Mouse (Mus musculus) embryonic fibroblast, embryonic 13.5 days (primary cell): ENCODE measurements around the gene Cdkal1.

ENCODE experiments used
- CTCF ChIP-seq: IDR thresholded peaks from 2 replicates; pipeline ENCODE4 v1.5.1; 2011; ENCODE audit warnings: mild to moderate bottlenecking, control low read depth, low read length, moderate library complexity, borderline replicate concordance; ENCODE audit not compliant: insufficient read depth
- POLR2A ChIP-seq: IDR thresholded peaks from 2 replicates; pipeline ENCODE4 v1.6.1; 2011; ENCODE audit warnings: low read depth, mild to moderate bottlenecking, control low read depth, low read length, moderate library complexity

DNA sequence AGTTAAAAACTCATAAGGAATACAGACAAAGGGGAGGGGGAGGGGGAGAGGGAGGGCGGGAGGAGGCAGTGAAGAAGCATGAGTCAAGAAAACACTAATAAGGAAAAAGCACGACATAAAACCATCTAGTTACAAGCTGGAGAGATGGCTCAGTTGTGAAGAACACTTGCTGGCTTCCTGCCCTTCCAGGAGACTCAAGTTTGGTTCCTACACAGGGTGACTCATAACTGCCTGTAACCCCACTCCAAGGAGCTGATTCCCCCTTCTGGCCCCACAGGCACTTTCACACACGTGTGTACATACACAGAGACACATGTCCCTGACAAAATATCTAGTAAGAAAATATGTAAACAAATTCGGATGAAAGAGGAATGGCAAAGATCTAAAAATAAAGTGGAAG is 46.2 kb upstream of the Cdkal1 start:
- TF ChIP-seq CTCF (no peak), POLR2A (no peak)
